Mouse (Mus musculus) cerebellum, adult 2 months (tissue): ENCODE data around the gene Acadm. TPM values are rescaled to one million over a fixed set of nuclear protein-coding genes. Genes with fewer than 3 reads are reported as not detected.
A peak's percentile ranks its signal among the peaks of the same experiment; 100 is the strongest.

Source experiments
- DNase-seq, 2 experiments: peaks; one replicate each; pipeline ENCODE4 v3.0.0; 2021
- H3K27ac ChIP-seq: fragments of 200-500 bp; 2 replicates; pipeline ENCODE4 v1.5.1; 2012; ENCODE audit warnings: low read length, control low read depth, inconsistent platforms; ENCODE audit not compliant: insufficient read depth
- H3K27me3 ChIP-seq: fragments of 200-500 bp; 2 replicates; pipeline ENCODE4 v1.6.1; 2012; ENCODE audit warnings: inconsistent platforms, mild to moderate bottlenecking, low read length, moderate library complexity; ENCODE audit not compliant: control insufficient read depth, insufficient read depth
- H3K4me1 ChIP-seq: fragments of 200-500 bp; 2 replicates; pipeline ENCODE4 v1.6.1; 2011; ENCODE audit warnings: low read length; ENCODE audit not compliant: control insufficient read depth, insufficient read depth
- H3K4me3 ChIP-seq: fragments of 200-500 bp; replicated peaks from 2 replicates; pipeline ENCODE3; 2011; ENCODE audit warnings: mild to moderate bottlenecking, low read depth, low read length, control low read depth; ENCODE audit not compliant: insufficient read depth
- CTCF ChIP-seq: fragments of 200-500 bp; IDR thresholded peaks from 2 replicates; pipeline ENCODE4 v1.5.1; 2011; ENCODE audit warnings: low read depth, mild to moderate bottlenecking, control low read depth, low read length, moderate library complexity, borderline replicate concordance; ENCODE audit not compliant: insufficient read depth
- POLR2A ChIP-seq: fragments of 200-500 bp; IDR thresholded peaks from 2 replicates; pipeline ENCODE4 v1.6.1; 2011; ENCODE audit warnings: low read length, control low read depth, borderline replicate concordance; ENCODE audit not compliant: insufficient read depth
- WGBS: fragments of 180-500 bp; shearing (Covaris S2); methylation state at CpG from one replicate; pipeline ENCODE4 v1.1.7; 2018; 5-methylcytosine and 5-hydroxymethylcytosine counted together
- polyA plus RNA-seq: library from polyadenylated mRNA; depleted of rRNA; stranded (reverse); fragments of >200 nt; gene quantifications from 2 replicates; pipeline ENCODE4 v1.2.3, GENCODE M21; 2012

Acadm gene
- polyA plus RNA-seq, 1 experiment: 59.4 TPM

DNA sequence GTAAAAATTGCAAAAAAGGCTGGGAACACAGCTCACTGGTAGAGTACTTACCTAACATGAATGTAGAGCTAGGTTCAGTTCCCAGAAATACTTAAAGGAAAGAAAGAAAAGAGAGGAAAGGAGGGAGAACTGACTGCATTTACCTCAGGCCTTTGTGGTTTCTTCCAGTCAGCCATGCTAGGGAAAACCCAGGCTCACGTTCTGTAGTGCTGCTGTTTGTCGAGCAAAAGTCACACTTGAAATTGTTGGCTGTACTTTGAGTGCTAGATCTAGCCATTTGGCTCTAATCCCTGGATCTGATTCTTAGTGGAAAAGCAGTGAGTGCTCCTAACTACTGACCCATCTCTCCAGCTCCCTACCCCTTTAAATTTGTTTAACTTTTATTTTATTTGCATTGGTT lies 3.7 kb upstream of the Acadm start:
- WGBS: 79% methylated on average over 2 of the region's 2 CpGs

DNA sequence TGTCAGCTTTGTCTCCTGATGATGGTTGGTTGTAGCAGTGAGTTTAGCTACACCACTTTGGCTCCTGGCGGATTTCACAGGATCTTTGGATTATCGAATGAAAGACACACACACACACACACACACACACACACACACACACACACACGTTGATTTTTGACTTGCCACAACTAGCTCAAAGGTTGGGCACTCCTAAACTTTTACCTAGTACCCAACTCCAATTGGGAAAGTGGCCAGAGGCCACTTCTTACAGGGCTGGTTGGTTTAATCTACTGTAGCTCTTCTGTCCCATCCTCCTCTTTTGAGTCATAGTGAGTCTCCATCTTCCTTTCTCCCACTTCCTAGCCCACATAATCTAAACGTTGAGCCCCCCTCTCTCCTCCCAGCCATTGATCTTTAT lies 2.8 kb upstream of the Acadm start:
- no peaks in the 10 kb centered on the region; the same call in 1 of the 2 replicates for H3K4me1 ChIP-seq
- TF ChIP-seq CTCF: no peak
- no peak overlapping the region for H3K27ac ChIP-seq

More for the DNA sequence above, 3.7 kb upstream of the Acadm start:
- Histone ChIP-seq H3K4me3 (no peak overlapping the region), H3K4me1 (no peaks in the 10 kb centered on the region; the same call in 1 of the 2 replicates), H3K27me3 (no peaks in the 10 kb centered on the region), H3K27ac (no peak overlapping the region)
- TF ChIP-seq POLR2A (no peak), CTCF (no peak)
- no peak for DNase-seq

DNA sequence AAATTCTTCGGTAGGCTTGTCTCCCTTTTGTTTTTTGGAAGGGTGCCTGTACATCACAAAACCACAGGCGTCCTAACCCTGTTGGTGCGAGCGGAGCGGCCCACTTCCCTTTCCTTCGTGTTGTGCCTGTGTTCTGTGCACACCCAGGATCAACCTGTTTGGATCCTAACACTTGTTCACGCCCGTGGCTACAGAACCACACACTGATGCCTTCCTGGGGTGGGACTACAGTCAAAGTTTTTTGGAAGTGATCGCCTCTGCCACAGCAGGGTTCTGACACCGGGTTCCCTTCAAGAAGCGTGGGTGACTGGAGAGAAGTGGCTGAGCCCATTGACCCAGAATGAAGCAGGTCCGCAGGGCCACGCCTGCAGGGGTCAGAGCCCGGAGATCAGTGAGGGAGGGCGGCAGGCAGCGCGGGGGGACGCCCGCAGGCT lies 514 bp downstream of the Acadm start:
- no peaks in the 10 kb centered on the region; the same call in 1 of the 2 replicates for H3K4me1 ChIP-seq
- H3K4me3 ChIP-seq: peak overlapping the region; percentile 60
- no peaks in the 10 kb centered on the region for H3K27me3 ChIP-seq
- H3K27ac ChIP-seq: peak overlapping the region; percentile 3; the same call in 1 of the 2 replicates
- WGBS: 2% methylated on average over 19 of the region's 19 CpGs
- no peak for DNase-seq
- TF ChIP-seq CTCF (no peak), POLR2A (no peak)

More for the DNA sequence above, 2.8 kb upstream of the Acadm start:
- DNase-seq: no peak
- Histone ChIP-seq H3K4me3 (no peak overlapping the region), H3K27me3 (no peaks in the 10 kb centered on the region)
- WGBS: 71% methylated on average over 4 of the region's 4 CpGs

DNA sequence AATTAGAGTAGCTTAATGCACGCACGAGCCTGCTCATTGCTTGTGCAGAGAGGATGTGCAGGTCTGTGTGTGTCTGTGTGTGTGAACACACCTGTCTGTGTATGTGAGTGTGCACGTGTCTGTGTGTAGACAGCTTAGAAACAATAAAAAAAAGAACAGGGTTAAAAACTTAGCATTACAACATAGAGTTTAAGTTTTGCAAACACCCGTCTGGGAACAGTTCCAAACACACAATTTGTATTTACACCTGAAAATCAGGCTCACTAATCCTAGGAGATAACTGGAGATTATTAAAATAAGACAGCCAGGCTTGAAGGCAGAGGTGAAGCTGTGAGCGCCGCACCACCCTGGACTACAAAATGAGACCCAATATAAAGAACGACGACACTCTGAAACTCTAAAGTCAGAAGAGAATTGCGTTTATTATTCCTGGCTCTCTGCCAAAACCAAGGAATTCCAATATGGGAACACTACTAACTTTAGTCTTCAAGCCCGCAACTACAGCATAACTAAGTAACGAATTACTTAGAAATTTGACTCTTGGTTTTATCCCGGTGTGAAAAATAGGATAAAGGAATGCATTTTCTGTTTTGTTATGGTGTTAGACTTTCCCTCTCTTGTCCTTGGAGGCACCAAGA lies 1.3 kb downstream of the Acadm start:
- Histone ChIP-seq H3K27me3 (no peaks in the 10 kb centered on the region), H3K27ac (no peak overlapping the region)

DNA sequence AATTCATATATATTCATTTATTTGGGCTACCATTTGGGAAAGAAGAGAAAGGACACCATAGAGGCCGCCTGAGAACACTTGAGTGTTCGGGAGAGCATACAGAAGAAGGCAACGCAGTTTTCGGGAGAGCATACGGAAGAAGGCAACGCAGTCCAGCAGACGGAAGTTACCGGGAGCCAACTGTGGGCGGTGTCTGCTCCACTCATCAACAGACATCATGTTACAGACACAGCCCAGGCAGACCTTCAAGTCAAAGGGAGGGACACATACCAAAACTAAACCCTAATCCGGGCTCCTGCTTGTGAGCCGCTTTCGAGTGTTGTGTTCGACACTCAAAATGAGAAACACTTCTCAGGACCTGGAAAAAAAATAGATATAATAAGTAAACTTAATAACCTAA lies 2.8 kb downstream of the Acadm start:
- Histone ChIP-seq H3K4me1 (no peaks in the 10 kb centered on the region; the same call in 1 of the 2 replicates), H3K27me3 (no peaks in the 10 kb centered on the region), H3K27ac (no peak overlapping the region), H3K4me3 (no peak overlapping the region)
- no peak for DNase-seq
- WGBS: 92% methylated on average over 13 of the region's 13 CpGs
- no peak for TF ChIP-seq CTCF
- no peak for TF ChIP-seq POLR2A

More for the DNA sequence above, 1.3 kb downstream of the Acadm start:
- no peaks in the 10 kb centered on the region; the same call in 1 of the 2 replicates for H3K4me1 ChIP-seq
- 45% methylated on average over 12 of the region's 12 CpGs for WGBS
- DNase-seq: no peak
- TF ChIP-seq POLR2A (no peak), CTCF (no peak)
- no peak overlapping the region for H3K4me3 ChIP-seq

DNA sequence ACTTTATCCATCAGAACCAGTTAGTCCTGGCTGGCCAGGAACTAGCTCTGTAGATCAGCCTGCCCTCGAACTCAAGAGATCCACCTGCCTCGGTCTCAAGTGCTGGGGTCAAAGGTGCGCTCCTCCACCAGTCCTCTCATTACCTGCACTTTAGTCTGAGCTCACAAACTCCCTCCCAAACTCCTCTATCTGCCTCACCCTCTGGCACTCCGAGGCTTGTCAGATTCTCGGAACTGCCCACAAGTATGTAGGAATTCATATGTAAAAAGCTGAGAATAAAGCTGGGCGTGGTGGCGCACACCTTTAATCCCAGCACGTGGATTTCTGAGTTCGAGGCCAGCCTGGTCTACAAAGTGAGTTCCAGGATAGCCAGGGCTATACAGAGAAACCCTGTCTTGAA lies 3.9 kb downstream of the Acadm start:
- no peak for DNase-seq
- Histone ChIP-seq H3K27me3 (no peaks in the 10 kb centered on the region), H3K27ac (no peak overlapping the region), H3K4me1 (no peaks in the 10 kb centered on the region; the same call in 1 of the 2 replicates), H3K4me3 (no peak overlapping the region)
- 94% methylated on average over 9 of the region's 9 CpGs for WGBS
- no peak for TF ChIP-seq CTCF
- TF ChIP-seq POLR2A: no peak

DNA sequence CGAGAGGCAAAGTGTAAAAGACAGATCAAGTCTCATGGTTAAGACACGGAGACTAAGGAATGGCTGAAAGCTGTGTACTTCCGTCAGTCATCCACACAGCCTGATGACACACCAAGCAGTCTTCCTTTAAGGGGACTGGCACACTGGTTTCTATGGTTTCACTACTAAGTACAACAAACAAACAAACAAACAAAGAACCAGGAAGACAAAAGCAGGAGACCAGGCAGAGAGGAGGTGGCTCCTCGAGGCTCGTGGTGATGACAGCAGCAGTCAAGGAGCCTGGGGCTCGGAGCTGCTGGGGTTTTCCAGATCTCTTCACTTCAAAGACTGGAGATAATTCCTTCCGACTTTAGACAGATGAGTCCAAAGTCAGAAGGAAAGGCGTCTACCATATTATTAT lies 4.4 kb downstream of the Acadm start:
- DNase-seq: no peak
- no peaks in the 10 kb centered on the region for H3K4me1 ChIP-seq
- no peaks in the 10 kb centered on the region for H3K27me3 ChIP-seq
- TF ChIP-seq CTCF (no peak), POLR2A (no peak)
- no peak overlapping the region for H3K27ac ChIP-seq
- H3K4me3 ChIP-seq: no peak overlapping the region
- WGBS: 77% methylated on average over 8 of the region's 8 CpGs

DNA sequence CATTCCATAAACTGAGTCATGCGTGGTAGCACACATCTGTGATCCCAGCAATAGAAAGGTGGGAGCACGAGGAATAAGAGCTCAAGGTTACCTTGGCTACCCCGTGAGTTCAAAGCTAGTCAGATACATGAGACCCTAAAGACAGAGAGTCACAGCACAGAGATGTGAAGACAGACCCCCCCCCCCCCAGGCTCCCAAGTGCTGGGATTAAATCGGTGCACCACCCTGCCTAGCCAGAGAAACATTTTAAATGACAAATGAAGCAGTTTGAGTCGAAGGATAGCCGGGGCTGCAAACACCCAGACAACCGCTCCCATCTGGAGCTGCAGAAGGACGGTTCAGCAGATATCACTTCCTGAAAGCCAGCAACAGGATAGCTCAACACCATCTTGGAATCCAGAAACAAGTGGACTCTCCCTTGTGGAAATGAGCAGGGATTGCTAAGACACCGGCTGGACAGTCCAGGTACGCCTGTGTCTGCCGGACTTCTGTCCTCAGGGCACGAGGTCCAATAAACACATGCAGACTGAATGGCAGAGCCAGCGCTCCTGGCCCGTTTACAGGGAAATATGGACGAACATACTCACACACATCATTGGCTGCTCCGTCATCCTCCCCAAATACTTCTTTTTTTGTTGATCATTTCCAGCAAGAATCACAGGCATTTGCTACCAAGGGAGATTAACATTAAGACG lies 7.2 kb downstream of the Acadm start:
- Histone ChIP-seq H3K27me3 (no peaks in the 10 kb centered on the region), H3K4me1 (no peaks in the 10 kb centered on the region), H3K27ac (no peak overlapping the region), H3K4me3 (no peak overlapping the region)
- WGBS: 91% methylated on average over 17 of the region's 17 CpGs
- TF ChIP-seq CTCF (no peak), POLR2A (no peak)
- DNase-seq: no peak
